Mouse (Mus musculus): ENCODE measurements around the gene Ccdc42. TPM values are rescaled to one million over a fixed set of nuclear protein-coding genes. Genes with fewer than 3 reads are reported as not detected.

Gene Ccdc42
- polyA plus RNA-seq, 1 experiment from 2014 or later: not detected

DNA sequence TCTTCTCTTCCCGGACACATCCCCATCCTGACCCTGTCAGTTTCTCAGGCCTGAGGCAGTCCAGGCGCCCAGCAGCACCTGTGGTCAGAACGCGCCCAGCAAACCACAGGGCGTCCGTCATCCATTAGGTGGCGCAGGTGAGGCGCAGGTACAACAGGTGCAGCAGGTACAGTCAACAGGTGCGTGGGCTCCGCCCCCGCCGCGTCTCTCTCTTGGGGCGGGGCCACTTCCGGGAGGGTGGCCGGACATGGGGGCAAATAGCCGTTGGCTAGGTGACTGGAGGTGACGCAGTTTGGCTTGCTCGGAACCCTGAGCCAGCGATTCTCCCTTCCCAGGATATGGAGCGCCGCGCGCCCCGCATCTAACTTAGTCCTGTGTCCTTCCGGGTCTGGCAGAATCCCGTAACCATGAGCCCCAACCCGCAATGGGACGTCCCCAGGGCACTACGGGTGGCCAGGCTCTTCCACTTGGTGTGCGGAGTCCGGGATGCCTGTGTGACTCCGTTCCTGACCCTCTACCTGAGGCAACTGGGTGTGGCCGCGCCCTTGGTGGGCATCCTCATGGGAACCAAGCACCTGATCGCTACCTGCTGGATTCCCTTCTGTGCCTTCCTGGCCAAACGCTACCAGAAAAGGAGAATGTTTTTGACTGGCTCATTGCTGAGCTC, 30.8 kb upstream of the Ccdc42 start, which contains the start of gene Mfsd6l:
Gene Mfsd6l (plus strand): TSS at position 269 of the 667 bp plus-strand sequence.
- Histone ChIP-seq H3K4me3 (ENCODE audit: low read depth, low read length) (peak within 1 kb of the TSS; percentile 33), H3K27me3 (ENCODE audit: control insufficient read depth, insufficient read depth, low read length) (no peaks in the 10 kb centered on the region), H3K36me3 (ENCODE audit: control insufficient read depth, insufficient read depth, low read length) (no peaks in the 10 kb centered on the region), H3K9ac (replicated peaks; ENCODE audit: low read depth, low read length) (0 out of 2 replicates have a peak within 1 kb of the TSS, but pooled peaks have one; percentile 14), H3K4me1 (ENCODE audit: control insufficient read depth, insufficient read depth, low read length) (no peaks in the 10 kb centered on the region), H3K9me3 (ENCODE audit: control insufficient read depth, low read depth, low read length) (no peaks in the 10 kb centered on the region), H3K4me2 (replicated peaks; ENCODE audit: low read depth, low read length) (peak within 1 kb of the TSS; percentile 37), H3K27ac (ENCODE audit: low read length) (no peak within 1 kb of the TSS)
- ATAC-seq (ENCODE audit: insufficient number of reproducible peaks, insufficient read depth, low FRiP score, low read depth): peak; percentile 77; the same call in 1 of the 2 replicates
- 9% methylated on average over 37 of the region's 37 CpGs for WGBS

DNA sequence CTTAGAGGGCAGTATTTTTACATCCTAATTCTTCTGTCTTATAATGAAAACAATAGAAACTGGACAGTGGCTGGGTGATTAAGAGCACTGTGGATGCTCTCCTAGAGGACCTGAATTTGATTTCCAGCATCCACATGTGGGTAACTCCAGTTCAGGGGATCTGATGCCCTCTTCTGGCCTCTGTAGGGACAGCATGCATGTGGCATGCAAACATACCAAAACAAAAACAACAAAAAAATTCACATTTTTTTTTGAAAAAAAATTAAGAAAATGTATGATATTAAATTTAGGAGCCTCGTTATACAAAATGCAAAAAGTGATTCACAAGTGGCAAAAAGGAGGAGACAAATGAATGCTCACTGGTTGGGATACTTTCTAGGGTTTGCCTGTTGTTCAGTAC, 27.3 kb upstream of the Ccdc42 start:
- Histone ChIP-seq H3K27ac (ENCODE audit: low read length) (no peak overlapping the region), H3K36me3 (ENCODE audit: control insufficient read depth, insufficient read depth, low read length) (no peaks in the 10 kb centered on the region), H3K4me2 (replicated peaks; ENCODE audit: low read depth, low read length) (no peak overlapping the region), H3K4me3 (ENCODE audit: low read depth, low read length) (no peak overlapping the region), H3K4me1 (ENCODE audit: control insufficient read depth, insufficient read depth, low read length) (no peaks in the 10 kb centered on the region), H3K9me3 (ENCODE audit: control insufficient read depth, low read depth, low read length) (no peaks in the 10 kb centered on the region), H3K9ac (replicated peaks; ENCODE audit: low read depth, low read length) (no peak overlapping the region), H3K27me3 (ENCODE audit: control insufficient read depth, insufficient read depth, low read length) (no peaks in the 10 kb centered on the region)
- WGBS: 44% methylated on average over 1 of the region's 1 CpGs
- ATAC-seq (ENCODE audit: insufficient number of reproducible peaks, insufficient read depth, low FRiP score, low read depth): no peak

DNA sequence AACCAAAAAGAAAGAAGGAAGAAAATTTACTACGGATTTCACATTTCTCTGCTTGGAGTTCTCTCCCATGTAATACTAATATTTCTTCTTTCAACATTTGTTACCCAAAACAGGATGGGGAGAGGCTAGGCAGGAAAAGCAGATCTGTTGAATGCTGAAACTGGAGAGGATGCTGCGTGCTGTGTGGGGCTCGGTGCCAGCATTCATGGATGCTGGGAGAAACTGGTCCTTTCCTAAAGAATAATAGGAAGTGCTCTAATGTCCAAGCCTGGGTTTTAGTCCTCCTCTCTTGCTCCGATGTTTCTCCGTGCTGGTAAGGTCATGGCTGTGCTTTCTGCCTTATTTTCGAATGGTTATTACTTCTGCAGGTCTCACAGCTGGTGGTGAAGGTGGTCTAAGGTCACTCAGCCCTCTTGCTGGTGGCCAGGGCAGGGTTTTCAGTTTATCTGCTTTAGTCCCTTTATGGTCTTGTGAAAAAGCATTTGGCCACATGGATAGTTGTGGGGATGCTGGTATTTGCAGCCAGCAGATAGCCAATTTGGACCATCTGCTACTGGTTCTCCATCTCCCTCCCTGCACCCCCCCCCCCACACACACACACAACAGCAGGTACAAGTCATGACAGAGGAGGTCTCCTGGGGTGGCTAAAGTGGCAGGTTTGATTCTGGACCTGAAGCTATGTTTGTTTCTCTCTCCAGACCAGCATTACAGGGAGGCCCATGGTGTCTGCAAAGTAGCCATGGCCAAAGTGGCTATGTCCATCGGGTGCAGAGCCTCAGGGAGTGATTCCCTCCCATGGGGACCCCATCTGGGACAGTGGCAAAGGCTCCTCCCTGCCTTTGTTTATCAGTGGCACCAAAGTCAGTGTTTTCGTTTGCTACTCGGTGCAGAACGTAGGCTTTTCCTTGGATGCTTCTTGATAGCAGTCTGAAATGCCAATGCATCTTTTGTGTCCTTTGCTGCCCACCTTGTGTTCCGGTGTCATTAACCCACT, 24.6 kb upstream of the Ccdc42 start:
- WGBS: 78% methylated on average over 11 of the region's 11 CpGs

DNA sequence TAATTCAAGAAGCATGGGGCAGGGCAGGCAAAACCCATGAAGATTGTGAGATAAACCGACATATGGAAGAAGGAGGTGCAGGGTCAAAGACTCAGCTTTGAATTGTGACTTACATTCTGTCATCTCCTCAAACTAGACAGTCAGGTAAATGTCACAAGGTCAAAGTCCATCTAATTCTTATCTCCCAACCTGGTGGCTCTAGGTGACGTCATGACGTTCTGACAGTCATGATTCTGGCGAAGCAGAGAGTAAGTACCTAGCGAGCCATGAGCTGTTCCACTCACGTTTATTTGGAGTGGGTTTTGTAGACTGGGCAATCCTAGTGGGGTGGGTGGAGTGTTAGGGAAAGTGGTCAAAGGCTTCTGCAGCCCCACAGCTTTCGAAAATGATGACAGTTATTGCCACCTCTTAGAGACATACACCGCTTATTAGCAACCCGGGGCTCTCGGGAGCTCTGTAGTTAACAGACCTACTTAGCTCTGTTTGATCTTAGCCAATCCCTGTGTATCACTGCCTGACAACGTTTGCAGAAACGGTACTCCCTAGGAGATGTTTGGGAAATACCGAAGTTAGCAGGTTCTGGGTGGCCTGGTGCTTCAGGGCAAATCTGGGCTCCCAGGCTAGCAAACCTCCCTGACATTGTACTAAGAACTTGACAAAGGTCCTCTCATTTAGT, 22.3 kb upstream of the Ccdc42 start:
- H3K27me3 ChIP-seq (ENCODE audit: control insufficient read depth, insufficient read depth, low read length): no peaks in the 10 kb centered on the region
- 74% methylated on average over 13 of the region's 13 CpGs for WGBS
- no peak overlapping the region for H3K27ac ChIP-seq (ENCODE audit: low read length)
- H3K4me3 ChIP-seq (ENCODE audit: low read depth, low read length): no peak overlapping the region
- H3K36me3 ChIP-seq (ENCODE audit: control insufficient read depth, insufficient read depth, low read length): no peaks in the 10 kb centered on the region
- no peak overlapping the region for H3K4me2 ChIP-seq (replicated peaks; ENCODE audit: low read depth, low read length)
- ATAC-seq (ENCODE audit: insufficient number of reproducible peaks, insufficient read depth, low FRiP score, low read depth): no peak
- H3K9ac ChIP-seq (replicated peaks; ENCODE audit: low read depth, low read length): no peak overlapping the region
- no peaks in the 10 kb centered on the region for H3K4me1 ChIP-seq (ENCODE audit: control insufficient read depth, insufficient read depth, low read length)
- no peaks in the 10 kb centered on the region for H3K9me3 ChIP-seq (ENCODE audit: control insufficient read depth, low read depth, low read length)

More for the DNA sequence above, 24.6 kb upstream of the Ccdc42 start:
- no peaks in the 10 kb centered on the region for H3K27me3 ChIP-seq (ENCODE audit: control insufficient read depth, insufficient read depth, low read length)
- H3K4me3 ChIP-seq (ENCODE audit: low read depth, low read length): no peak overlapping the region
- H3K4me1 ChIP-seq (ENCODE audit: control insufficient read depth, insufficient read depth, low read length): no peaks in the 10 kb centered on the region
- H3K4me2 ChIP-seq (replicated peaks; ENCODE audit: low read depth, low read length): no peak overlapping the region
- ATAC-seq (ENCODE audit: insufficient number of reproducible peaks, insufficient read depth, low FRiP score, low read depth): no peak
- H3K9me3 ChIP-seq (ENCODE audit: control insufficient read depth, low read depth, low read length): no peaks in the 10 kb centered on the region
- no peak overlapping the region for H3K9ac ChIP-seq (replicated peaks; ENCODE audit: low read depth, low read length)
- no peak overlapping the region for H3K27ac ChIP-seq (ENCODE audit: low read length)
- no peaks in the 10 kb centered on the region for H3K36me3 ChIP-seq (ENCODE audit: control insufficient read depth, insufficient read depth, low read length)

DNA sequence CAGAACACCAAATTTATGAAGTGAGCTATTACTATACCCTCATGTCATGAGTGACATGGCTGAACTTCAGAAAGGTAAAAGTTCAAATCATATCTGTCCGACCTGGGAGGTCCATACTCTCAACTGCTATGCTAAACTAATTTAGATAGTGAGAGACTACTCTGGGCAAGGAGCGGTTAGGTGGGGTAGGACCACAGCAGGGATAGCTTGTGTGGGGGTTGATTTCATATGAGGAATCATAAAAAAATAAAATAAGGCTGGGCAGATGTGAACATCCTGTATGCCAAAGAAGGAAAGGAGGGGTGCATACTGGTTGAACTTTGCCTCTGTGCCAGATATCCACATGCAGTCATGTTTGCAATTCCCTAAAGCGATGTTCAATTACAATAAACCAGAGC, 21.8 kb upstream of the Ccdc42 start:
- no peaks in the 10 kb centered on the region for H3K4me1 ChIP-seq (ENCODE audit: control insufficient read depth, insufficient read depth, low read length)
- H3K9ac ChIP-seq (replicated peaks; ENCODE audit: low read depth, low read length): no peak overlapping the region
- 83% methylated on average over 3 of the region's 3 CpGs for WGBS
- no peak overlapping the region for H3K4me3 ChIP-seq (ENCODE audit: low read depth, low read length)
- H3K36me3 ChIP-seq (ENCODE audit: control insufficient read depth, insufficient read depth, low read length): no peaks in the 10 kb centered on the region
- no peak overlapping the region for H3K4me2 ChIP-seq (replicated peaks; ENCODE audit: low read depth, low read length)
- no peak overlapping the region for H3K27ac ChIP-seq (ENCODE audit: low read length)
- no peaks in the 10 kb centered on the region for H3K9me3 ChIP-seq (ENCODE audit: control insufficient read depth, low read depth, low read length)
- no peak for ATAC-seq (ENCODE audit: insufficient number of reproducible peaks, insufficient read depth, low FRiP score, low read depth)
- H3K27me3 ChIP-seq (ENCODE audit: control insufficient read depth, insufficient read depth, low read length): no peaks in the 10 kb centered on the region

DNA sequence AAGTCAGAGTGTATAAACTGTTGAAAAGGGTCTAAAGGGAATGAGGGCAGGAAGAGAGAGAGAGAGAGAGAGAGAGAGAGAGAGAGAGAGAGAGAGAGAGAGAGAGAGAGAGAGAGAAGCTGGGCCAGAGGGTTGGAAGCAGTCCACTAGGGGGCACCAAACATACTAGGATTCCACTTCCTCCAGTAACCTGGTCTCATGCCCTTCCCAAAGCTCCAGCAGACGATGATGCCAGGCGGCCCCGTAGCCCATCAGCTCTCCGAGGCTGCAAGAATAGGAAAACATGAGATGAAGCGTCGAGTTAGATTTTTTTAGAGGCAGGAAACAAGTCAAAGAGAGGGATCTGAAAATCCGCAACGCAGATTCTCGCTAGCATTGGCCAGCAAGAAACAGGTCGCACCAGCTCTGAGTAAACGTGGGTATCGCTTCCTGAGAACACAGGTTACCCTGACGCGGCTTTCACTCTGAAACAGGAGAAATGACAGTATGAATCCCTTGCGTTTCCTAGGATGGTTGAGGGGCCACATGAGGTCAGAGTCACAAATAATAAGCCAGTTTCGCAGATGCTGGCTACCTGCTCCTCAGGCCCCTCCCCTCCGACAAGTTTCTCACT, 20.3 kb upstream of the Ccdc42 start:
- Histone ChIP-seq H3K27me3 (ENCODE audit: control insufficient read depth, insufficient read depth, low read length) (no peaks in the 10 kb centered on the region), H3K27ac (ENCODE audit: low read length) (no peak overlapping the region), H3K4me2 (replicated peaks; ENCODE audit: low read depth, low read length) (peak overlapping the region; percentile 58), H3K9me3 (ENCODE audit: control insufficient read depth, low read depth, low read length) (no peaks in the 10 kb centered on the region), H3K9ac (replicated peaks; ENCODE audit: low read depth, low read length) (no peak overlapping the region; the same call in 1 of the 2 replicates), H3K4me1 (ENCODE audit: control insufficient read depth, insufficient read depth, low read length) (no peaks in the 10 kb centered on the region), H3K4me3 (ENCODE audit: low read depth, low read length) (peak overlapping the region; percentile 23), H3K36me3 (ENCODE audit: control insufficient read depth, insufficient read depth, low read length) (no peaks in the 10 kb centered on the region)
- 19% methylated on average over 17 of the region's 17 CpGs for WGBS
- ATAC-seq (ENCODE audit: insufficient number of reproducible peaks, insufficient read depth, low FRiP score, low read depth): peak; percentile 72; the same call in 1 of the 2 replicates

DNA sequence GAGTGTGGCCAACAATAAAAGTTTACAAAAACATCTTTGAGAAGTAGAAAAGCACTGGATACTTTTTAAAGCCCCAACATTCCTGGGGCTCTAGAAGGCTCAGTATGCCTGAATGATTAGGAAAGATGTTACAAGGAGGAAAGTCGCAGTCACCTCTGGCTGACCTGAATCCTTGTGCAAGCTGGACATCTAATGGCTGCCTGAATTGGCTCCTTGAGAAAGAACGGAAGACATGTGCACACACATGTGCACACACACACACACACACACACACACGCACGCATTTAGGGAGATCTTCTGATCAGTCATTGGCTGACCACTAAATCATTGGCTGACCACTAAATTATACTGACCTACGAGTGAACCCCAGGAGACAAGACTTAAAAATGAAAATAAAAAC, 16.0 kb upstream of the Ccdc42 start:
- no peak for ATAC-seq (ENCODE audit: insufficient number of reproducible peaks, insufficient read depth, low FRiP score, low read depth)
- Histone ChIP-seq H3K4me3 (ENCODE audit: low read depth, low read length) (no peak overlapping the region), H3K27me3 (ENCODE audit: control insufficient read depth, insufficient read depth, low read length) (no peaks in the 10 kb centered on the region), H3K9ac (replicated peaks; ENCODE audit: low read depth, low read length) (no peak overlapping the region), H3K4me2 (replicated peaks; ENCODE audit: low read depth, low read length) (no peak overlapping the region), H3K36me3 (ENCODE audit: control insufficient read depth, insufficient read depth, low read length) (no peaks in the 10 kb centered on the region), H3K9me3 (ENCODE audit: control insufficient read depth, low read depth, low read length) (no peaks in the 10 kb centered on the region), H3K27ac (ENCODE audit: low read length) (no peak overlapping the region), H3K4me1 (ENCODE audit: control insufficient read depth, insufficient read depth, low read length) (no peaks in the 10 kb centered on the region)
- WGBS: 69% methylated on average over 5 of the region's 5 CpGs

DNA sequence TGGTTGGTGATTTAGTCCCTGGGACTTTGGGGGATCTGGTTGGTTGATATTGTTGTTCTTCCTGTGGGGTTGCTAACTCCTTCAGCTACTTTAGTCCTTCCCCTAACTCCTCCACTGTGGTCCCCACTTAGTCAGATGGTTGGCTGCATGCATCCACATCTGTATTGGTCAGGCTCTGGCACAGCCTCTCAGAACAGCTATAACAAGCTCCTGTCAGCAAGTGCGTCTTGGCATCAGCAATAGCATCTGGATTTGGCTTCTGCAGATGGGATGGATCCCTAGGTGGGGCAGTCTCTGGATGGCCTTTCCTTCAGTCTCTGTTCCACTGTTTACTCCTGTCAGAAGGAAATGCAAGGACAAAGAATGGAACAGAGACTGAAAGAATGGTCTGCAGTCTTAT, 9.7 kb upstream of the Ccdc42 start:
- Histone ChIP-seq H3K36me3 (ENCODE audit: control insufficient read depth, insufficient read depth, low read length) (no peaks in the 10 kb centered on the region), H3K9me3 (ENCODE audit: control insufficient read depth, low read depth, low read length) (no peaks in the 10 kb centered on the region), H3K9ac (replicated peaks; ENCODE audit: low read depth, low read length) (no peak overlapping the region), H3K27me3 (ENCODE audit: control insufficient read depth, insufficient read depth, low read length) (no peaks in the 10 kb centered on the region), H3K4me1 (ENCODE audit: control insufficient read depth, insufficient read depth, low read length) (0 out of 2 replicates have a peak, but pooled peaks cover 4% of the 10 kb centered on the region), H3K4me2 (replicated peaks; ENCODE audit: low read depth, low read length) (no peak overlapping the region), H3K27ac (ENCODE audit: low read length) (no peak overlapping the region), H3K4me3 (ENCODE audit: low read depth, low read length) (no peak overlapping the region)
- 63% methylated on average over 1 of the region's 1 CpGs for WGBS
- ATAC-seq (ENCODE audit: insufficient number of reproducible peaks, insufficient read depth, low FRiP score, low read depth): no peak
